ENCODE assay signal across 13 mouse cellular contexts in genomic region chr6:87545331-87546217, GRCm38 (mm10). TPM values are rescaled to one million over a fixed set of nuclear protein-coding genes. Genes with fewer than 3 reads are reported as not detected.
DNase-seq lines count a peak whose midpoint lies in the region; ATAC-seq lines count a peak whose summit lies in the region.
"Had no signal": no experiment of that assay in that cellular context is flagged by ENCODE, and none has a peak within 500 bp of the region (broad histone marks: within the 10 kb centered on the region; RNA-seq: fewer than 3 reads in every experiment).

No protein-coding gene starts in this region.

- H3K27ac ChIP-seq in hindbrain, embryonic 10.5 days = peak overlapping the region; percentile 67
- H3K27ac ChIP-seq in midbrain, embryonic 12.5 days (replicated peaks) = peak overlapping the region; percentile 36; the same call in 1 of the 2 replicates
- H3K27ac ChIP-seq: liver, embryonic 14.5 days had no signal

- peak; percentile 57 for DNase-seq in embryo, embryonic 11 days
- no peak for DNase-seq in embryo, embryonic 9.5 days (ENCODE audit: extremely low spot score)
- DNase-seq in MN1 (ENCODE audit: low spot score) (peak; percentile 11), adipocyte (ENCODE audit: low spot score) (no peak)
- peak; percentile 24 for DNase-seq in hindbrain, embryonic 10.5 days (ENCODE audit: low spot score)
- DNase-seq in c-Kit-positive CD71-positive TER-119-positive erythroid progenitor cells, embryonic 14.5 days (ENCODE audit: low spot score) = no peak
- DNase-seq in thymus, postnatal 36 days = no peak
- DNase-seq: cerebellum, adult 8-10 months; kidney, adult 2 months; layer of hippocampus, adult 9-11 months; thymus, adult 2 months had no signal

- H3K27me3 ChIP-seq in hindbrain, embryonic 10.5 days (ENCODE audit: insufficient read depth, poor library complexity, severe bottlenecking) = no peaks in the 10 kb centered on the region
- H3K27me3 ChIP-seq in midbrain, embryonic 12.5 days = 0 out of 2 replicates have a peak, but pooled peaks cover 8% of the 10 kb centered on the region

- H3K36me3 ChIP-seq in hindbrain, embryonic 10.5 days = no peaks in the 10 kb centered on the region
- H3K36me3 ChIP-seq in midbrain, embryonic 12.5 days = no peaks in the 10 kb centered on the region

- H3K9me3 ChIP-seq in hindbrain, embryonic 10.5 days = peaks cover 7% of the 10 kb centered on the region; the same call in 1 of the 2 replicates
- peaks cover 11% of the 10 kb centered on the region; the same call in 1 of the 2 replicates for H3K9me3 ChIP-seq in midbrain, embryonic 12.5 days

- peak; percentile 96 for ATAC-seq in midbrain, embryonic 12.5 days (ENCODE audit: low FRiP score, low read depth)

- peaks cover 14% of the 10 kb centered on the region for H3K4me1 ChIP-seq in hindbrain, embryonic 10.5 days (replicated peaks)
- H3K4me1 ChIP-seq in midbrain, embryonic 12.5 days = peaks cover 11% of the 10 kb centered on the region

- H3K9ac ChIP-seq in midbrain, embryonic 12.5 days (replicated peaks) = no peak overlapping the region
- H3K9ac ChIP-seq: liver, embryonic 14.5 days had no signal

- no peak overlapping the region for H3K4me3 ChIP-seq in hindbrain, embryonic 10.5 days
- H3K4me3 ChIP-seq in midbrain, embryonic 12.5 days = no peak overlapping the region

- no peak overlapping the region for H3K4me2 ChIP-seq in midbrain, embryonic 12.5 days (replicated peaks)

- WGBS in hindbrain, embryonic 10.5 days = 45% methylated on average over 1 of the region's 1 CpGs
- WGBS in midbrain, embryonic 12.5 days = 18% methylated on average over 1 of the region's 1 CpGs

RNA-seq across cellular contexts. Expression of gene Arhgap25, which starts 12.5 kb away (rescaled TPM):
- 2.3 and 3.6 TPM in 2 replicates for polyA plus RNA-seq in hindbrain, embryonic 10.5 days (2016; fragmentation: Nextera tagmentation; extraction: Ambion mirVana)
- polyA plus RNA-seq in midbrain, embryonic 12.5 days (2016; fragmentation: Nextera tagmentation; extraction: Ambion mirVana) = 2.0 and 2.6 TPM in 2 replicates

RNA-seq across cellular contexts. Expression of gene Prokr1, which starts 45.0 kb away (rescaled TPM):
- 1.9 and 3.6 TPM in 2 replicates for polyA plus RNA-seq in hindbrain, embryonic 10.5 days (2016; fragmentation: Nextera tagmentation; extraction: Ambion mirVana)
- polyA plus RNA-seq in midbrain, embryonic 12.5 days (2016; fragmentation: Nextera tagmentation; extraction: Ambion mirVana) = 3.0 and 3.4 TPM in 2 replicates

Comparison
In these comparisons a context has a peak if more than half of its experiments do, and no peak if none do; other contexts are left out.
1. DNase-seq: peak in embryo, embryonic 11 days (single experiment), MN1 (single experiment) and hindbrain, embryonic 10.5 days (single experiment); none in embryo, embryonic 9.5 days (single experiment), c-Kit-positive CD71-positive TER-119-positive erythroid progenitor cells, embryonic 14.5 days (single experiment), adipocyte (single experiment) and thymus, postnatal 36 days (0 of 2).